Mouse (Mus musculus): Measurements from ENCODE around the gene Arhgef3.

Arhgef3 gene

DNA sequence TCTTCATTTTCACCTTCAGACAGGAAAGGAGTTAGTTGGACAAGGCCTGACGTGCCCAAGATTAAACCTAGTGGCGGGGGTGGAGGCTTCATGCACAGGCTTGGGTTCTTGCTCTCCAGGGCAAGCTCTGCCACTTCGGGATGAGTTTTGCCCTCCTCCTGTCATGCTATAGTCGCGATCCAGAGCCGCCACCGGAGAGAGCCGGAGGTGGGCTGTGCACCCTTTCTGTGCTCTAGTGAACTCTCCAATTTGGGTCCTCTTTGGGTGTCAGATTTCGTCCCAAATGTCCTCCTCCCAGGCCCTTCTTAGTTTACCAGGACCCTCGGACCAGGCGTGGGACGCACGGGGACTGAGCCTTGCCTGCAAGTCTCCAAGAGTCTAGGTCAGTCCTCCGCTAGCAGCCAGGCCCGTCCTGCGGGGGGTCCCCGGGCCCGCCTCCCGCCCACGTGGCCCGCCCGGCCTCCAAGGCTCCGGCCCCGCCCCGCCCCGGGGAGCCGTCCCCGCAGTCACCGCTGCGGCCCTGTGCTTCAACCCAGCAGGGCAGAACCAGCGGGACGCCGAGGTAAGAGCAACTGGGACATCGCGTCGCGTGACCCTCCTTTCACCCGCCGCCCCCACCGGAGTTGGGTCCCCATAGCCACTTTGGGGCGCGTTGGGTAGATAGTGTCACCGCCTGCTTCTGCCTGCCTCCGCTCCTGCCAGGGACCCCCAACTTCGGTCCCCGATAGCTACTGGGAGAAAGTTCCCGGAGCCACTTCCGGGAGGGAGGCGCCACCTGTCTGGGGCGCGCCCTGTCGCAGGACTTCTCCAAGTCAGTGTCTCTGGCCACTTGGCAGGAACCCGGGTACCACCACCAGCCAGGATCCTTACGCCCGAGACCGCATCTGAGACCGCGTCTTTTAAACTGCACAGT, at the start of gene Arhgef3:
Gene Arhgef3, plus strand, starts transcription at position 538 of the 913 bp plus-strand sequence.
- peak; percentile 75 for DNase-seq (ENCODE audit: low spot score)

DNA sequence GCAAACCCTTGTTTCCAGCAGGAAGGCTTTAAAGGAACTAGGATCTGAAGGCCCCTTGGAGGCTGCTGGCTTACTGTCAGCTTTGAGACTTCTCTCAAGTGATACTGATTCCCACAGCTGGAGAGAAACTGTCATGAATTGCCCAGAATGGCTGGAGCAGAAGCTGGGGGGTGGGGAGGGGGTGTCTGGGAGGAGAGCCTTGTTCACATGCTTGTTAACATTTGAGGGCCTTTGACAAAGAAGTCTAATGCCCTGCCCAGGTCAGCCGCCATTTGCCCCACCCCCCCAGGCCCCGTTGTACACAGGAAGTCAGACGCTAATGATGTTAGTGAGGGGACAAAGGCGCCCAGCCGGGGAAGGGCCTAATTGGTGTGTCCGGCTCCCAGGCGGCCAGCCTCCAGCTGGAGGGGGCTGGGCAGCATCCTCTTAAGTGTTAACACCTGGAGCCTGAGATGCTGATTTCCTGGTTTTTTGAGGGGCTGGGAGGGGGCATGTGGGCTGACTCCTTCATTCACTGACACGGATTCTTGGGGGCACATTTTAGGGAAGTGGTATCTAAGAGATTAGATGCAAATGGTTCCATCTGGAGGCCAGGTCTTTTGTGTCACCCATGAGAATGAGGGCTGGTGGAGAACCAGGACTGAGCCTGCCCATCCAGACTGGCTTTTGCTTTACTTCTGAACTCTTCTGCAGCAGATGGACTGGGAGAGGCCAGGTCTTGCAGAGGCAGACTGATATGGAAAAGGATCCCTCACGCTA, 48.3 kb upstream of the Arhgef3 start:
- DNase-seq (ENCODE audit: low spot score): no peak

DNA sequence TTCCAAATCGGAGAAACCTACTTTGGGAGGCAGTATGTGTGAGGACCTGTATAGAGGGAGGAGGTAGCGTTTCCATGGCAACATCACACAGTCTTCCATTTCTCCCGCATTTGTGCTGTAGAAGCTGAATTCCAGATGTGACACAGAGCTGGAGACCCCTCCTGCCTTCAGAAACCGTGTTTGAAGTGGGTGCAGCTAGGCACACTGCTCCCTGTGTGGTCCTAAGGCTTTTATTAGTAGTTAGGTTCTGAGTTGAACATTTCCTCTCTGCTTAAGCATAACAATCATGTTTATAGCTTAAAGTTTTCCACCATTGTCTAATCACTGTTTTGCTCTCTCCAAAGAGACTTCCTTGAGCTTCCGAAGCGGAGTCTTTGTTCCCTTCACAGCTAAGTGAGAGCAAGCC, 46.8 kb upstream of the Arhgef3 start:
- DNase-seq (ENCODE audit: low spot score): no peak

DNA sequence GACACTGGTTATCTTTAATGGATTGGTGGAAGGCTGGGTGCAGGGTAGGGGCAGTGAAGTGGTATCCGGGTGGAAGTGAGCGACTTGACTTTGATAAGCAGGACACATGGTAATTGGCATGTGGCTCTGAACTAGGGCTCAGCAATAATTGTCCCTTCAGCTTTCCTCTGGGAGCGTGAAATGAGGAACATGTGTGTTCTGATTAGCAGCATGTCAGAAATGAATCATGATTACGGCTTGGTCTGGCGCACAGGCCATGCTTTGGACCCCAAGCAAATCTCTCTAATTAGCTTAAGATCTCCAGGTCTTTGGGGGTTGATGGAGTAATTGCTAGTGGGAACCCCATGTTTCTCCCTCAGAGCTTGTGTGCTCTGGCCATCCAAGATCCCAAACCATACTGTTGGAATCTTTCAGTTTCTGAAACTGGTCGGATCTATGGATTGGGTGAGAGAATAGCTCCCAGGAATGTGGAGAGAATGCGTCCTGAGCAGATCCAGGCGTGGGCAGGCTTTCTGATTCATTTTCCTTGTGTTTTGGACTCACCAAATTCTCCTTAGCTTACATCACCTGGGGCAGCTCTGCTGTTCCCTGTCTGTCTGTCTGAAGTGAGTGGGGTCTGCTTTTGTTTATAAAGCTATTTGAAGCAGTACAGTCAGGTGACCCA, 45.1 kb upstream of the Arhgef3 start:
- no peak for DNase-seq (ENCODE audit: low spot score)

DNA sequence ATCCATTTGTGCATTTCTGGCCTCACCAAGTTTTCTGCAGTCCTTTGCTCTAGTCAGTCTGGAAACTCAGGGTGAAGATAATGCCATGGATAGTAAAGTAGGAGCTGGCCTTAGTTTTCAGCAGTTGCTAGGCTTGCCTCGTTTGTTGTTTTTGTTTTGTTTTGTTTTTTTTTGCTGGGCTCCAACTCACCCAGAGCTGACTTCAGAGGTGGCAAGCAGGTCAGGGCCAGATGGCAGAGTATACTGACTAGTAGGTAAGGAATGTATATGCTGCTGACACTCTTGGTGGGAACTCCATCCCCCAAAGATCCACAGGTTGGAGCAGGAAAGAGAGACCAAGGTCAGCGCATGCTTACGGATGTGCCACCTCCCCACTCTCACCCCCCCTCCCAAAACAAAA, 44.6 kb upstream of the Arhgef3 start:
- DNase-seq (ENCODE audit: low spot score): no peak

DNA sequence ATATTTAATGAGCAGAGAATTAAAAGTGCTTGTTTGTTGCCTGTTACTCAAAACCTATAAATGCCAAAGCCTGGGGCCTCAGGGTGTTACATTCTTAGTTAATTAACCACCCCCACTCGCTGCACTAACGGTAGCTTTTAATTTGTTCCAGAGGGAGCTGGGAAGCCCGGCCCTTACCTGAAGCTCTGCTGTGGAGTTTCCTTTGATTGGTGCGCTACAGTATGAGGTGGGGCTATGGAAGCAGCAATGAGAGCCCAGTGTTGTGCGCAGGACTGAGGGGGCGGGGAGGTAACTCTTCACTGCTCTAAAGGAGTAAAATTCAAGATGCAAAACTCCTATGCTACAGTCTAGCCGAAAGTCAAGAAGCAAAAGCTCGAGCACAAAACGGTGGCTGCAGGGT, 43.9 kb upstream of the Arhgef3 start:
- DNase-seq (ENCODE audit: low spot score): no peak

DNA sequence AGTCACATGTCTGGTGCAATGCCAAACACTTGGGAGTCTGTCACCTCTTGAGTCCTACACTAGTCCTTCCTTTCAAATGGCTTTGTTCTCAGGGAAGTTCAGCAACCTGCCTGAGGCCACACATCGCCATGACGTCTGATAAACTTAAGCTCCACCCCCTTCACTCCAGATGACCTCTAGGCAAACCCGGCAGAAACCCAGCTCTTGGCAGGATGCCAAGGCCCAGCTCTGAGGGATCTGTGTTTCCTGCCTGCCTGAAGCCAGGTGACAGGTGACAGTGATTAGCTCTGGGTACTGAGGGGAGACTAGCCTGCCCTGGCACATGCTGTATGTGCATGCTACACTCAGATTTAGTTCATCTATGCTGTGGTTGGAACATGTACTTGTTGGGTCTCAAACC, 42.7 kb upstream of the Arhgef3 start:
- DNase-seq (ENCODE audit: low spot score): peak; percentile 29

DNA sequence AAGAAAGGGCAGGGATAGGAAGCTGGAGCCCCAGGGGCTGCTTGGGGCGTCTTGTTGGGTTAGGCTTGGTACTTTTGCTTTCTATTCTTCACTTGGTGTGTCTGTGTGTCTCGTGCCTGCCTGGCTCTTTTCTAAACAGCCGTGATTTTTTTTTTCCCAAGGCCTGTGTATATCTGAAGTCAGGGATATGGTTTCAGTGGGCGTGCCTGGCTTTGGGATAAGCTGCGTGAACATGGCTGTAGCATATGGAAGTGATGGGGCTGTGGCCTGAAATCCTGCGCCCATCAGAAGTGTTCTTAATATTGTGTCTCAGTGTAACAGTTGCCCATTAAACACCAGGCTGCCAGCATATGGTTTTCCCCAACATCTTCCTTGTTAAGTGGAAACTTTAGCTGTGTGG, 39.6 kb upstream of the Arhgef3 start:
- DNase-seq (ENCODE audit: low spot score): no peak

DNA sequence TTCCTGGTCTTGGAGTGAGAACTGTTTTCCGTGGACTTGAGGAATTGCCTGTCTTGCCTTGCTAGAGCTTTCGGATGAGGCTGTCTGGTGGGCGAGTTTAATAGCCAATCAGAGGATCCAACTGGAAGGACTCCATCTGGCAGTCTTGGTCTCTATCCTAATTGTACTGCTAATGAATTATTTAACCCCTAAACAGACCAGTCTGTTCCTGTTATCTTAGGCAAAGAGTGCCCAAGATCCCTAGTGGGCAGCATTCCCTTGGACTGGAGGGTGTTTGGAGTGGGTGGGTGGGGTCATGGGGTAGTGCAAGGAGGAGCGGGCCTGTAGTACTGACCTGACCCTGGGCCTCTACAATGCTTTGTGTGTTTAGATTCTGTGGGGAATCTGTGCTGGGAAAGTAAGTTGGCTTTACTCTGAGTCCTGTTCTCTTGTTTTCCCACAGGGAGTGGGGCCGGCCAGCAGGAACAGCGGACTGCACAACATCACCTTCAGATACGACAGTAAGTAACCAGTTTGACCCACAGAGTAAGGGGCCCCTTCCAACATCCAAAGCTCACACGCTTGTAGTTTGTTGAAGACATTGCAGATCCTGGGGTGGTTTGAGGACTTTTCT, 38.7 kb upstream of the Arhgef3 start:
- no peak for DNase-seq (ENCODE audit: low spot score)

DNA sequence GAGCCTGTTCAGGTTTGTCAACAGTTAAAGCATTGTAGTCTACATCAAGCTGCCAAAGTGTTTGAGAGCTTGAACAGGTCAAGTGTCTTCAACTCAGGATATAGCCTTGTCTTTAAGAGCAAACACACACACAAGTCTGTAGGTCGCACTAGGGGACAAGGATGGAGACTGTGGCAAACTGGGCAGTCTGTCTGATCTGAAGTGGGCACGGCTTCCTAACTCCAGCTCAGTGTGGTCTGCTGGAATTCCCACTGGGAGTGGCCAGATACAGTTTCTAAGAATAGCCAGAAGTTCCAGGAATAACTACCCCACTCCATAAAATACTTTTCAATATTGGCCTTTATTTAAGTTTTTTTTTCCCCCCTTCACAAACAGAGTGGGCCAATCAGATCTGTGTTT, 38.2 kb upstream of the Arhgef3 start:
- no peak for DNase-seq (ENCODE audit: low spot score)

DNA sequence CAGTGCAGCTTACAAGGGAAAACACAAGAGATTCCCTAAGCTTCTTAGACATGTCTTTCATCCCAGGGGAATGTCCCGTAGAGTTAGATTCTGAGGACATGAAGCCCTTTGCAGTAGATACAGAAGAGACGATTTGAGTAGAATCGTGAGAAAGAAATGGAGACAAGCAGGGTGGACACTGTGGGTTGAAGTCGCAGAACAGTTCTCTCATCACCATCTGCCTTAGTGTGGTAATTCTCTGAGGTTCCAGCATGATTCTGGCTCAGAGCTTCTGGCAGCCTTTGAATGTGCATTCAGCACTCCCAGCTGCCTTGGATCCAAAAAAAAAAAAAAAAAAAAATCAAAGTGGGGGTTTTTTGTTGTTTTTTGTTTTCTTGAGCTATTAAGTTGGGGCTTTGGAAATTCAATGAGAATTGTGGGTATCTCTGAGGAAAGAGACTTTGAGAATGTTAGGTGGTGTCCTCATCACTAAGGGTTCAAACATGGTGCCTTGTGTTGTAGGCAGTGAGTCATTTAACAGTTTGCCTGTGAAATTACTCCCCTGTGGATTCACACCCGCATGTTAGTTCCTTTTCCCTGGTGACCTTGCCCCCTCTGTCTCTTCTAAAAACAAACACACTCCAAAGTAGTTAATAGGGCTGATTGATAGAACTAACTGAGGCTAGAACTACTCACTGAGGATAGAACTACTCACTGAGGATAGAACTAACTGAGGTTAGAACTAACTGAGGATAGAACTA, 33.0 kb upstream of the Arhgef3 start:
- DNase-seq (ENCODE audit: low spot score): no peak

DNA sequence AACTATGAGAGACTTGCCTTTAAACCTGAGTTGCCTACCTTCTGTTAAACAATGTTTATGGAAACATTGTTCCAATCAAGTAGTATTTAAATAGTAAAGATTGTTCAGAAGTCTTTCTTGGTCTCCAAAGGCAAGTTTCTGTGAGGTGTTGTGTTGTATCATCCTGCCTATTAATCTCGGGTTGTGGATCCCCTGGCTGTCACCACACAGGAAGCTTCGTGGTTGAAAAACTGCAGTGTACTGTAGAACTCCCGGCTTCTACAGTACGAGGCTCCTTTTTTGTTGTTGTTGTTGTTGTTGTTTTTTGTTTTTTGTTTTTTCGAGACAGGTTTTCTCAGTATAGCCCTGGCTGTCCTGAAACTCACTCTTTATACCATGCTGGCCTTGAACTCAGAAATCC, 29.2 kb upstream of the Arhgef3 start:
- DNase-seq (ENCODE audit: low spot score): no peak

DNA sequence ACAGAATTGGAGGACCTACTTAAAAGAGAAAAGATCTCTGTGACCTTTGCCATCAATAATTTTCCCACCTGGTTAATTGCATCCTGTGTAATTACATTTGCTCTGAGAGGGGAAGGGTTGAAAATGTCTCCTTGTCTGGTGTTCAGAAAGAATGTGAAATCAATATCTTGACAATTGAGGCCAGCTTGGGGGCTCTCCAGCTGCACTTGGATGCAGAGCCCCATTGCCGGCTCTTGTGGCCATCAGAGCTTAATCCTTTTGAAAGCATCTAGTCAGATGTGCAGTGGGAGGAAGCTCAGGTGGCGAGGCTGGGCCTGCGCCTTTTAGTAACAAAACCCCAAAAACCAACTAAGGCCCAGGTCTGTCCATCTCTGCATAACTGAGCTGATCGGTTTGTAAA, 28.7 kb upstream of the Arhgef3 start:
- no peak for DNase-seq (ENCODE audit: low spot score)

DNA sequence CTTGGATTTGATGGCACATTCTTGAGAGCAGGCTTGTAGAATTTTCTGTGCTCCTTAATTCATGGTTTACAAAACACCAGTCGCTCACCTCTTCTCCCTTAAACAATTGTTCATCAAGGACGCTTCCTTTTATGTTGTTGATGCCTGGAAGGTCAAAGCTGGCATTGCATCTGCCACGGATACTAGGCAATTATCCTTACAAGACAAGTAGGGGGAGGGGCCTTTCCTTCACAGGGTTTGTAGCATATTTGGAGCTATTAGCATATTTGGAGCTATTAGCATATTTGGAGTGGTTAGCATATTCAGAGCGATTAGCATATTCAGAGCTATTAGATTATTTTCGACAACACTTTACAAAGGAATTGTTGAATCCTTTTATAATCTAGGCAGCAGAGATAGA, 20.5 kb upstream of the Arhgef3 start:
- no peak for DNase-seq (ENCODE audit: low spot score)

DNA sequence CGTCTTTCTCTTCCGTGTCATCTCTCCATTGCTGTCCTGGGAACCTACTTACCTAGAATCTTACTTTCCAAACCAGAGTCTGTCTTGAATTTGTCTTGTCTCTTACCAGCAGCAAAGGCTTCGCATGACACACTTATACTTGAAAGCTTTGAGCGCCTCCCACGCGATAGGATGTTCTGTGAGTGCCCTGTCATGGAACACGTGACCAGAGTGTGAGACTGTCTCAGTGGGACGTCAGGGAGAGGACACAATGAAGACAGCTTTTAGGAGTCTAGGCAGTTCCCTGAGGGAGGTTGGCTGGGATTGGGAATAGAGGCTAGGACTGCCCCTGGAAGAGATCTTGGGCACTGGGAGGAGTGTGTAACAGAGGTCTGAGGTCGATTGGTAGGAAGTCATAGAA, 18.6 kb upstream of the Arhgef3 start:
- DNase-seq (ENCODE audit: low spot score): no peak

DNA sequence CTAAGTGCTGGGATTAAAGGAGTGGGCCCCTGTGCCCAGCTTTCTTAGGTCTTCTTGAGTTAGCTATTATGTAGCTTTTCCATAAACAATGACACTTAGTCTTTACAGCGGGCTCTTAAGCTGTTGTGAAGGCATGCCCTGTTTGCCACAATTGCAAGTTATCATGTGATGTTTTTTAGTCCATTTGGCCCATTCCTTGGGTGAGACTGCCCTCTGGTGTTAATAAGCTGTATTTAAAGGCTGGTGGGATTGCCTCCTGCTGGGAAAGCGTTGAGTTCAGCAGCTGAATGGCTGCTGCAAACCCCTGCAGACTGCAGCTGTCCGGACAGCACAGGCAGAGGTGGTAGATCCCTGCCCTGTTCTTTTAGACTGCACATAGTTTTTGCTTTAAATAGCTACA, 17.9 kb upstream of the Arhgef3 start:
- peak; percentile 46 for DNase-seq (ENCODE audit: low spot score)

DNA sequence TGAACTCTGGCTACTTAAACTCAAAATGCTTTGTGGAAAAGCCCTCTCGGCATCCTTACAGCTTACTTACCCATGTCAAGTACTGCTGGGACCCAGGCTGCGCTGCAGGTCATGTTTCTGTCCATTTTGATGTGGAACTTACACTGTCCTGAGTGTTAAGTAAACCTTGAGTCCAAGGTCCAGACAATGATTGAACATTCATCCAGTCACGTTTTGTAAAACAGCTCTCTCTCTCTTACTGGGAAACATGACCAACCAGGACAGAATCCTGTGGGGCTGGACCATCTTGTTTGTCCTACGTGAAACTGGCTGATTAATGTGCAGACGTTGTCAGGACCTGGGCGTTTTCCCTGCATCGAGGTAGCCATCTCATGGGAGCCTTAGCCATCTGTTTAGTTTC, 13.0 kb upstream of the Arhgef3 start:
- DNase-seq (ENCODE audit: low spot score): no peak

DNA sequence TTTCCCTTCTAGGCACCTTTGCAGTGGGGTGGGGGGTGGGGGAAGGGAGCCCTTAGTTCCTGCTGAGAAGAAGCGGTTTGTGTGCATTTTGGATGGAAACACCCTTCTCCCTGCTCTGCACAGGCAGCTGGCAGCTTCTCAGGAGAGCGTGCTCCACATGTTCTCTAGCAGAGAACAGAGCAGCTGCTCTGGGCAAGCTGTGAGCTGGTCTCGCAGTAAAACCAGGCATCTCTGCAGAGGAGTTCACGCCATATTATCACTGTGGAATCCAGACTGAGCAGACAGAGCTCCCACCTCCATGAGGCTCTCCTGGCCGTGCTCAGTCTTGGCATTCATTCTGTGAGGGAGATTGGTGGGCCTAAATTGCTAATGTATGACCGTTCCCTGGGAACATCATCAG, 12.0 kb upstream of the Arhgef3 start:
- DNase-seq (ENCODE audit: low spot score): no peak

DNA sequence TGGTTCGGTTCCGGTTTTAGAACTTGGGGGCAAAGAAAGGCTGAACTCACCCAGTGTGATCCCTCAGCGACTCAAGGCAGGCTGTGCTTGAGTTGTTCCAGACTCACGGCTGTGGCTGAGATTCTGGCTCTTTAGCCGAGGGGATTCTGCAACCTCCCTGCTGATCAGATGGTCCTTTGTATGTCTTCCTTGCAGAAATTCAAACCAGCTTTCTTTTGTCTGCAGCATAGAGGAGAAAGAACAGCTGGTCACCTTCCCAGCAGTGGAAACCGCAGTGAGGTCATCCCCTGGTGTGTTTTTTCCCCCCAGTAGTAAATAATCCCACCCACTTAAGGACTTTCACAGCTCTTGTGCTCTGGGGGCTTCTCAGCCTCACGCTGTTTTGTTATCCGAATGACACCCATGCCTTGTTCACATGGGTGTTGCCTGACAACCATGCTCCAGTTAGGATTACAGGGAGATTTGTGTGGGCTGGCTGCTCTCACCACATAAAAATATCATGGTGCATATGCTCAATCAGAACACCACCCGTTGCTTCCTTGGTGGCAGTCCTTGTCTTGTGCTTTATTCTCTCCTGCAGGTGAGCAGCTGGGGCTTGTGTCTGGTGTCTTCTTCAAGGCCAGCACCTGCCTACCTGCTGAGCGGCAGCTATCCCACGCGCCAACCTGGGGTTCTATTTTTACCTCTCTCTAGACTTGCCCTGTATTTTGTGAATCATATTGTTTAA, 8.8 kb upstream of the Arhgef3 start:
- no peak for DNase-seq (ENCODE audit: low spot score)

DNA sequence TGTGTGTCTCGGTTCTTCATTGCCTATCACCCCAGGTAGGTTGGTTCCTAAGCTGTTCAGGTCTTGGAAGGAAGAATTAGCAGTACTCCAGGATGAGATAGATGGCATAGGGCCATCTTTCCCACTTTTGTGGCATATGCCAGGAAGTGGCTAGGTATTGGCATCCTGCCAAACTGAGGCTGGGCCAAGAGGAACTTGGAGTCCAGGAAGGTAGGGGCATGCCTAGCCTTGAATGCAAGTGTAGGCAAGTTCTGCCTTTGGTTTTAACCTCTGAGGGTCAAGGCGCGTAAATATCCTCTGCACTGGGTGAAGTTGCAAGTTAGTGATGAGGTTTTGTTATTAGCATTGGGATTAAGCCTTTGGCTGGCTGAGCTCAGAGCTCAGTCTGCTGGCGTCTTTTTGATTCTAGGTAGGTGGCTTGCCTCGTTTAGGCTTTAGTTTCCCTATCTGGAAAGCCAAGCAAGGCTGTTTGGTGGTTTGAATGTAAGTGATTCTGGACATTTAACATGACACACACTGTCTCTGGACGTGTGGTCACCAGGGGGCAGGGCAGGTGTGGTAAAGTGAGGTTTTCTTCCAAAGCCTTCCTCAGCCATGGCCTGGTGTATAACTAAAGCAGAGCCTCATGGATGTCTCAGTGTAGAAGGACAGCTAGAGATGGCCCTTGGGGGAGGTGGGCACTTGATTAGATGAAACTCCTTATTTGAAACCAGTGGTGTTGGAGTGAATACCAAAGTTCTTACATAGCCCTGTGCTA, 5.8 kb upstream of the Arhgef3 start:
- peak; percentile 52 for DNase-seq (ENCODE audit: low spot score)

Measured in urinary bladder, postnatal 25 days (tissue).